Mouse (Mus musculus): Measurements from ENCODE around the gene Ebf1.

- TF ChIP-seq EP300 (IDR thresholded peaks at IDR 0.05; ENCODE audit: low read depth) (no peak), CTCF (IDR thresholded peaks at IDR 0.05; ENCODE audit: low read depth) (no peak)
These were observed 8.5 kb upstream of the Ebf1 start for GRCm38 (mm10) chr11:44608646-44609045.
